Comparison of ENCODE assay signal across 21 mouse cellular contexts in genomic region chr9:21668946-21669345, GRCm38 (mm10). TPM values are rescaled to one million over a fixed set of nuclear protein-coding genes. Genes with fewer than 3 reads are reported as not detected.
A peak's percentile ranks its signal among the peaks of the same experiment; 100 is the strongest.
DNase-seq lines count a peak whose midpoint lies in the region.
"Had no signal": no experiment of that assay in that cellular context is flagged by ENCODE, and none has a peak within 500 bp of the region (broad histone marks: within the 10 kb centered on the region; RNA-seq: fewer than 3 reads in every experiment).

No protein-coding gene starts in this region.

- intact Hi-C loops in heart, postnatal 36 days (cut with DNase I), result no loop called here

- no peak overlapping the region for H3K27ac ChIP-seq in midbrain, embryonic 10.5 days (replicated peaks)
- H3K27ac ChIP-seq: forebrain, embryonic 13.5 days; heart, embryonic 15.5 days; kidney, embryonic 15.5 days; limb, embryonic 15.5 days had no signal

- H3K4me1 ChIP-seq in midbrain, embryonic 10.5 days, result no peaks in the 10 kb centered on the region
- H3K4me1 ChIP-seq: forebrain, embryonic 13.5 days; heart, embryonic 15.5 days; kidney, embryonic 15.5 days; limb, embryonic 15.5 days had no signal

- no peaks in the 10 kb centered on the region for H3K27me3 ChIP-seq in midbrain, embryonic 10.5 days (ENCODE audit: low read depth, poor library complexity, severe bottlenecking)
- H3K27me3 ChIP-seq: CH12.LX; forebrain, embryonic 13.5 days; heart, embryonic 15.5 days; kidney, embryonic 15.5 days; limb, embryonic 15.5 days had no signal

- DNase-seq in heart, adult 11 months, result peak; percentile 93
- DNase-seq in heart, postnatal 36 days, result no peak
- peak; percentile 6 for DNase-seq in lung, postnatal 36 days
- DNase-seq in lung, postnatal 10 days, result no peak
- DNase-seq in adrenal gland, adult 2 months, result peak; percentile 76
- peak; percentile 36 for DNase-seq in brain, adult 2 months (ENCODE audit: low read depth, low spot score)
- no peak for DNase-seq in testis, postnatal 10 days (ENCODE audit: low spot score)
- DNase-seq in midbrain, embryonic 10.5 days (ENCODE audit: low spot score), result no peak
- DNase-seq: B cell, adult 2 months; cerebellum, adult 9-10 months; kidney, adult 11 months; kidney, postnatal 4 days; left cerebral cortex, postnatal 4 days; right cerebral cortex, postnatal 25 days; spleen, adult 18-20 months had no signal

- H3K9me3 ChIP-seq in midbrain, embryonic 10.5 days (replicated peaks), result no peaks in the 10 kb centered on the region
- H3K9me3 ChIP-seq: forebrain, embryonic 13.5 days; G1E; heart, embryonic 15.5 days; kidney, embryonic 15.5 days; limb, embryonic 15.5 days had no signal

- H3K36me3 ChIP-seq in midbrain, embryonic 10.5 days, result peaks cover 100% of the 10 kb centered on the region

- 94% methylated on average over 7 of the region's 7 CpGs for WGBS in midbrain, embryonic 10.5 days

- no peak overlapping the region for H3K4me3 ChIP-seq in midbrain, embryonic 10.5 days
- H3K4me3 ChIP-seq: forebrain, embryonic 13.5 days; heart, embryonic 15.5 days; kidney, embryonic 15.5 days; limb, embryonic 15.5 days had no signal

RNA-seq across cellular contexts. Expression of gene Smarca4, which starts 53.0 kb away (rescaled TPM):
- 10 to 100 TPM; 48.6 to 51.4 TPM for total RNA-seq in heart, postnatal 36 days (2021)
- total RNA-seq in adrenal gland, adult 2 months (2021), result 10 to 100 TPM; 72.3 to 88.2 TPM
- polyA plus RNA-seq in adrenal gland, adult 2 months (2012; rRNA removed), result 47.1 and 62.0 TPM in 2 replicates
- 139 and 162 TPM in 2 replicates for polyA plus RNA-seq in midbrain, embryonic 10.5 days (2016; fragmentation: Nextera tagmentation; extraction: Ambion mirVana)

RNA-seq across cellular contexts. Expression of gene Ldlr, which starts 54.3 kb away (rescaled TPM):
- total RNA-seq in heart, postnatal 36 days (2021), result 1 to 10 TPM; 2.2 to 3.4 TPM
- total RNA-seq in adrenal gland, adult 2 months (2021), result 100 to 1,000 TPM in 1 of 2 experiments, 10 to 100 TPM in 1; 61.6 to 210 TPM
- 79.5 and 143 TPM in 2 replicates for polyA plus RNA-seq in adrenal gland, adult 2 months (2012; rRNA removed)
- polyA plus RNA-seq in midbrain, embryonic 10.5 days (2016; fragmentation: Nextera tagmentation; extraction: Ambion mirVana), result 52.2 and 58.9 TPM in 2 replicates

Comparison
In these comparisons a context has a peak if more than half of its experiments do, and no peak if none do; other contexts are left out.
1. DNase-seq: peak in heart, adult 11 months (single experiment), lung, postnatal 36 days (single experiment), adrenal gland, adult 2 months (single experiment) and brain, adult 2 months (single experiment); none in heart, postnatal 36 days (0 of 2), lung, postnatal 10 days (single experiment), testis, postnatal 10 days (single experiment) and midbrain, embryonic 10.5 days (single experiment).
2. RNA of gene Ldlr, which starts 54.3 kb away (total RNA-seq): 61.6 to 210 TPM in adrenal gland, adult 2 months; 2.2 to 3.4 TPM in heart, postnatal 36 days; every median in the first group is over 10 times any median in the second.